Mouse (Mus musculus) heart, postnatal 0 days (tissue): Measurements from ENCODE around the gene Cadps2.

ENCODE experiments used
- CTCF ChIP-seq: IDR thresholded peaks from 2 replicates; pipeline ENCODE4 v1.5.1; 2016; ENCODE audit warnings: antibody characterized with exemption, control low read depth, low read depth
- EP300 ChIP-seq: IDR thresholded peaks from 2 replicates; pipeline ENCODE4 v1.6.1; 2016; ENCODE audit warnings: antibody characterized with exemption, low read depth

DNA sequence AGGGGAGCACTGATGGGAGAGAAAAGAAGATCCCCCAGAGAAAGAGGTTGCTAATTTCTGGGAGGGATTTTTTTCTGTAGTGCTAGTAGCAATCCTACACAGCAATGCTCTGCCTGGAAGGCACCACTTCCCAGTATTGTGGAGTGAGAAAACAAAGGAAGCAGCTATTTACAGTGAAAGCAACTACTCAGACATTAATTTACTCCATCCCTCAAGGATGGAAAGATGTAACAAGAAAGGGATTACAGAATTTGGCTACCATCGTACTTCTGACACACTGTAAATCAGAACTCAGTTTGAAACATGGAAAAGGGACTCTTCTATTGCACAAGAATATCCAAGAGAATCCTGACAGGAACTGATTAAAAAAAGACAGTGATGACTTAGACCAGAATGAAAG is 29.1 kb downstream of the Cadps2 start:
- TF ChIP-seq CTCF (no peak), EP300 (no peak)
